Mouse (Mus musculus): ENCODE results near the gene 1700001P01Rik.

DNA sequence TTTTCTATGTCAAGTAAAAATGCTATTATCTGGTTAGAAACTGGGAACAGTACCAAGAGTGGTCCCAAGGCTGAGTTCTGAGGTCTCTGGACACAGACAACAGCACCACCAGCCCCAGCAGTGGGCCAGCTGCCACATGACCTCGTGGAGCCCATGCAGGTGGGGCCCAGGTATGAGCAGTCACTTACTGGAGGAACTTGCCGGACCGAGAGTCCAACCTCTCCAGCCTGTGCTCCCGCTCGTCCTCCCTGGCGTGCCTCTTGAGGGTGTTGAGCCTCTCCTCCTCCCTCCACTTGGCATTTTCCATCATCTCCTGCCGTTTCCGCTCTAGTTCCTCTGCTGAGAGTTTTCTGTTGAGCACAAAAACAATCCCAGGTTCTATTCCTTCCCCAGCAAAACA lies 27.9 kb downstream of the 1700001P01Rik start:
- TF ChIP-seq CTCF (IDR thresholded peaks at IDR 0.05; ENCODE audit: extremely low read depth, insufficient read depth, insufficient read length, insufficient replicate concordance) (no peak), POLR2A (IDR thresholded peaks at IDR 0.05; ENCODE audit: low read depth, low read length) (no peak)
